Mouse (Mus musculus): ENCODE results near the gene Hils1. TPM values are rescaled to one million over a fixed set of nuclear protein-coding genes. Genes with fewer than 3 reads are reported as not detected.
A peak's percentile ranks its signal among the peaks of the same experiment; 100 is the strongest.

The Hils1 gene
- total and polyA plus RNA-seq, 3 experiments = not detected

GRCm38 (mm10) chr11:94937335-94937781 lies 30.0 kb upstream of the Hils1 start:
- H3K27me3 ChIP-seq (ENCODE audit: insufficient read depth, low read length) = peaks cover 53% of the 10 kb centered on the region
- no peak for ATAC-seq (ENCODE audit: extremely low read depth, insufficient number of reproducible peaks, low FRiP score, poor library complexity, severe bottlenecking)

GRCm38 (mm10) chr11:94937787-94938186 lies 29.6 kb upstream of the Hils1 start:
- ATAC-seq (ENCODE audit: extremely low read depth, insufficient number of reproducible peaks, low FRiP score, poor library complexity, severe bottlenecking) (no peak), DNase-seq (ENCODE audit: low spot score) (no peak)
- Histone ChIP-seq H3K4me3 (ENCODE audit: low read depth, low read length) (no peak overlapping the region), H3K9me3 (replicated peaks) (no peaks in the 10 kb centered on the region), H3K27me3 (ENCODE audit: insufficient read depth, low read length) (peaks cover 56% of the 10 kb centered on the region), H3K36me3 (replicated peaks) (no peaks in the 10 kb centered on the region), H3K4me1 (ENCODE audit: insufficient read depth, low read depth, low read length) (peaks cover 21% of the 10 kb centered on the region)
- TF ChIP-seq GATA2 (IDR thresholded peaks at IDR 0.05; ENCODE audit: borderline replicate concordance, low read depth, low read length) = no peak
- no peak for TF ChIP-seq POLR2AphosphoS5 (IDR thresholded peaks at IDR 0.05; ENCODE audit: insufficient replicate concordance, low read depth, low read length)
- no peak for TF ChIP-seq TAL1 (conservative IDR thresholded peaks at IDR 0.05; ENCODE audit: low read depth, low read length)
- no peak for TF ChIP-seq GATA1 (IDR thresholded peaks at IDR 0.05; ENCODE audit: borderline replicate concordance, low read length)
- no peak for TF ChIP-seq CTCF (IDR thresholded peaks at IDR 0.05; ENCODE audit: low read depth, low read length)

More at GRCm38 (mm10) chr11:94937335-94937781, 30.0 kb upstream of the Hils1 start:
- Histone ChIP-seq H3K36me3 (replicated peaks) (no peaks in the 10 kb centered on the region), H3K4me1 (ENCODE audit: insufficient read depth, low read depth, low read length) (peaks cover 21% of the 10 kb centered on the region), H3K9me3 (replicated peaks) (no peaks in the 10 kb centered on the region), H3K4me3 (ENCODE audit: low read depth, low read length) (peak overlapping the region; percentile 51; the same call in 1 of the 2 replicates)
- TF ChIP-seq TAL1 (conservative IDR thresholded peaks at IDR 0.05; ENCODE audit: low read depth, low read length) (no peak), CTCF (IDR thresholded peaks at IDR 0.05; ENCODE audit: low read depth, low read length) (no peak), GATA1 (IDR thresholded peaks at IDR 0.05; ENCODE audit: borderline replicate concordance, low read length) (no peak), POLR2AphosphoS5 (IDR thresholded peaks at IDR 0.05; ENCODE audit: insufficient replicate concordance, low read depth, low read length) (no peak), GATA2 (IDR thresholded peaks at IDR 0.05; ENCODE audit: borderline replicate concordance, low read depth, low read length) (no peak)
- DNase-seq (ENCODE audit: low spot score) = no peak

- Histone ChIP-seq H3K27me3 (ENCODE audit: insufficient read depth, low read length) (peaks cover 59% of the 10 kb centered on the region), H3K36me3 (replicated peaks) (no peaks in the 10 kb centered on the region), H3K9me3 (replicated peaks) (no peaks in the 10 kb centered on the region), H3K4me1 (ENCODE audit: insufficient read depth, low read depth, low read length) (peaks cover 21% of the 10 kb centered on the region), H3K4me3 (ENCODE audit: low read depth, low read length) (no peak overlapping the region)
- ATAC-seq (ENCODE audit: extremely low read depth, insufficient number of reproducible peaks, low FRiP score, poor library complexity, severe bottlenecking) (no peak), DNase-seq (ENCODE audit: low spot score) (no peak)
- TF ChIP-seq GATA1 (IDR thresholded peaks at IDR 0.05; ENCODE audit: borderline replicate concordance, low read length) = no peak
- no peak for TF ChIP-seq POLR2AphosphoS5 (IDR thresholded peaks at IDR 0.05; ENCODE audit: insufficient replicate concordance, low read depth, low read length)
- no peak for TF ChIP-seq CTCF (IDR thresholded peaks at IDR 0.05; ENCODE audit: low read depth, low read length)
Observed at GRCm38 (mm10) chr11:94938296-94938695, 29.1 kb upstream of the Hils1 start.

- peaks cover 60% of the 10 kb centered on the region for H3K27me3 ChIP-seq (ENCODE audit: insufficient read depth, low read length)
- no peak overlapping the region for H3K4me3 ChIP-seq (ENCODE audit: low read depth, low read length)
- ATAC-seq (ENCODE audit: extremely low read depth, insufficient number of reproducible peaks, low FRiP score, poor library complexity, severe bottlenecking) (no peak), DNase-seq (ENCODE audit: low spot score) (peak; percentile 67)
- TF ChIP-seq CTCF (IDR thresholded peaks at IDR 0.05; ENCODE audit: low read depth, low read length) (peak; percentile 57), TAL1 (conservative IDR thresholded peaks at IDR 0.05; ENCODE audit: low read depth, low read length) (no peak), GATA2 (IDR thresholded peaks at IDR 0.05; ENCODE audit: borderline replicate concordance, low read depth, low read length) (no peak), GATA1 (IDR thresholded peaks at IDR 0.05; ENCODE audit: borderline replicate concordance, low read length) (no peak), POLR2AphosphoS5 (IDR thresholded peaks at IDR 0.05; ENCODE audit: insufficient replicate concordance, low read depth, low read length) (no peak)
- H3K4me1 ChIP-seq (ENCODE audit: insufficient read depth, low read depth, low read length) = peaks cover 21% of the 10 kb centered on the region
- no peaks in the 10 kb centered on the region for H3K36me3 ChIP-seq (replicated peaks)
- H3K9me3 ChIP-seq (replicated peaks) = no peaks in the 10 kb centered on the region
Observed at GRCm38 (mm10) chr11:94939280-94939679, 28.1 kb upstream of the Hils1 start.

DNA sequence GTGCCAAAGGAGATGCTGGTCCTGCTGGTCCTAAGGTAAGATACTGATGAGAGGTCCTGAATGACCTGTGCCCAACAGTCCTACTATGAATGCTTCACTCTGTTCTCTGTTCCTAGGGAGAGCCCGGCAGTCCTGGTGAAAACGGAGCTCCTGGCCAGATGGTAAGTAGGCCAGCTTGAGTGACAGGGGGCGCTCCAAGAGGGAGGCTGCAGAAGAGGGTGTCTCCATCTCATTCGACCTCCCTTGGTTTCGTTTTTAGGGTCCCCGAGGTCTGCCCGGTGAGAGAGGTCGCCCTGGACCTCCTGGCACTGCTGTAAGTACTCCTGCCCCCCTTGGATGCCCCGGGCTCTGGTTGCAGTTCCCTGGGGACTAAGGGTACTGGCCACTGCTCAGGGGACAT lies 26.3 kb upstream of the Hils1 start:
- Histone ChIP-seq H3K4me3 (ENCODE audit: low read depth, low read length) (no peak overlapping the region), H3K9me3 (replicated peaks) (no peaks in the 10 kb centered on the region), H3K27me3 (ENCODE audit: insufficient read depth, low read length) (peaks cover 72% of the 10 kb centered on the region), H3K36me3 (replicated peaks) (no peaks in the 10 kb centered on the region), H3K4me1 (ENCODE audit: insufficient read depth, low read depth, low read length) (peaks cover 21% of the 10 kb centered on the region)
- DNase-seq (ENCODE audit: low spot score) = no peak
- no peak for ATAC-seq (ENCODE audit: extremely low read depth, insufficient number of reproducible peaks, low FRiP score, poor library complexity, severe bottlenecking)
- TF ChIP-seq CTCF (IDR thresholded peaks at IDR 0.05; ENCODE audit: low read depth, low read length) (no peak), GATA2 (IDR thresholded peaks at IDR 0.05; ENCODE audit: borderline replicate concordance, low read depth, low read length) (no peak), POLR2AphosphoS5 (IDR thresholded peaks at IDR 0.05; ENCODE audit: insufficient replicate concordance, low read depth, low read length) (no peak), GATA1 (IDR thresholded peaks at IDR 0.05; ENCODE audit: borderline replicate concordance, low read length) (no peak), TAL1 (conservative IDR thresholded peaks at IDR 0.05; ENCODE audit: low read depth, low read length) (no peak)

GRCm38 (mm10) chr11:94941776-94942175 lies 25.6 kb upstream of the Hils1 start:
- no peak for ATAC-seq (ENCODE audit: extremely low read depth, insufficient number of reproducible peaks, low FRiP score, poor library complexity, severe bottlenecking)
- H3K4me3 ChIP-seq (ENCODE audit: low read depth, low read length) = no peak overlapping the region
- no peaks in the 10 kb centered on the region for H3K9me3 ChIP-seq (replicated peaks)
- DNase-seq (ENCODE audit: low spot score) = no peak
- H3K4me1 ChIP-seq (ENCODE audit: insufficient read depth, low read depth, low read length) = peaks cover 17% of the 10 kb centered on the region
- H3K36me3 ChIP-seq (replicated peaks) = no peaks in the 10 kb centered on the region
- H3K27me3 ChIP-seq (ENCODE audit: insufficient read depth, low read length) = peaks cover 75% of the 10 kb centered on the region
- TF ChIP-seq GATA2 (IDR thresholded peaks at IDR 0.05; ENCODE audit: borderline replicate concordance, low read depth, low read length) = no peak
- no peak for TF ChIP-seq POLR2AphosphoS5 (IDR thresholded peaks at IDR 0.05; ENCODE audit: insufficient replicate concordance, low read depth, low read length)
- TF ChIP-seq CTCF (IDR thresholded peaks at IDR 0.05; ENCODE audit: low read depth, low read length) = no peak
- no peak for TF ChIP-seq GATA1 (IDR thresholded peaks at IDR 0.05; ENCODE audit: borderline replicate concordance, low read length)
- TF ChIP-seq TAL1 (conservative IDR thresholded peaks at IDR 0.05; ENCODE audit: low read depth, low read length) = no peak
